Mouse (Mus musculus): ENCODE results near the gene Brip1. TPM values are rescaled to one million over a fixed set of nuclear protein-coding genes. Genes with fewer than 3 reads are reported as not detected.

Gene Brip1
- total and polyA plus RNA-seq, 2 experiments from 2014 or later = 0.31 to 2.0 TPM

GRCm38 (mm10) chr11:86022439-86022838 lies 178.6 kb downstream of the Brip1 start:
- Histone ChIP-seq H3K9me3 (replicated peaks; ENCODE audit: control insufficient read depth, low read length) (no peaks in the 10 kb centered on the region), H3K27me3 (ENCODE audit: control insufficient read depth, insufficient read depth, low read length) (no peaks in the 10 kb centered on the region), H3K4me1 (ENCODE audit: control insufficient read depth, insufficient read depth) (no peaks in the 10 kb centered on the region), H3K9ac (replicated peaks; ENCODE audit: low read depth, low read length) (no peak overlapping the region), H3K36me3 (replicated peaks; ENCODE audit: control insufficient read depth, insufficient read depth, low read length) (no peaks in the 10 kb centered on the region), H3K4me2 (ENCODE audit: low read depth, low read length) (no peak overlapping the region), H3K27ac (ENCODE audit: low read depth) (no peak overlapping the region), H3K4me3 (ENCODE audit: low read depth, low read length) (no peak overlapping the region)
- peak; percentile 69 for DNase-seq (ENCODE audit: low spot score)
- peak; percentile 67 for ATAC-seq (ENCODE audit: insufficient read depth, low read depth)
- 48% methylated on average over 4 of the region's 4 CpGs for WGBS
- TF ChIP-seq CTCF (IDR thresholded peaks at IDR 0.05; ENCODE audit: low read depth) = no peak
- no peak for TF ChIP-seq EP300 (IDR thresholded peaks at IDR 0.05; ENCODE audit: low read depth)

GRCm38 (mm10) chr11:86020033-86020432 lies 181.0 kb downstream of the Brip1 start:
- H3K27ac ChIP-seq (ENCODE audit: low read depth) = no peak overlapping the region
- no peaks in the 10 kb centered on the region for H3K36me3 ChIP-seq (replicated peaks; ENCODE audit: control insufficient read depth, insufficient read depth, low read length)
- DNase-seq (ENCODE audit: low spot score) = no peak
- TF ChIP-seq CTCF (IDR thresholded peaks at IDR 0.05; ENCODE audit: low read depth) = no peak
- TF ChIP-seq EP300 (IDR thresholded peaks at IDR 0.05; ENCODE audit: low read depth) = no peak
- no peak overlapping the region for H3K4me3 ChIP-seq (ENCODE audit: low read depth, low read length)
- no peaks in the 10 kb centered on the region for H3K4me1 ChIP-seq (ENCODE audit: control insufficient read depth, insufficient read depth)
- H3K27me3 ChIP-seq (ENCODE audit: control insufficient read depth, insufficient read depth, low read length) = no peaks in the 10 kb centered on the region
- no peak for ATAC-seq (ENCODE audit: insufficient read depth, low read depth)
- no peaks in the 10 kb centered on the region for H3K9me3 ChIP-seq (replicated peaks; ENCODE audit: control insufficient read depth, low read length)
- no peak overlapping the region for H3K9ac ChIP-seq (replicated peaks; ENCODE audit: low read depth, low read length)
- H3K4me2 ChIP-seq (ENCODE audit: low read depth, low read length) = no peak overlapping the region
- 54% methylated on average over 1 of the region's 1 CpGs for WGBS

- WGBS = 85% methylated on average over 11 of the region's 11 CpGs
- TF ChIP-seq CTCF (IDR thresholded peaks at IDR 0.05; ENCODE audit: low read depth) (no peak), EP300 (IDR thresholded peaks at IDR 0.05; ENCODE audit: low read depth) (no peak)
- ATAC-seq (ENCODE audit: insufficient read depth, low read depth) = no peak
- no peak overlapping the region for H3K9ac ChIP-seq (replicated peaks; ENCODE audit: low read depth, low read length)
- no peaks in the 10 kb centered on the region for H3K9me3 ChIP-seq (replicated peaks; ENCODE audit: control insufficient read depth, low read length)
- H3K27ac ChIP-seq (ENCODE audit: low read depth) = no peak overlapping the region
- H3K4me2 ChIP-seq (ENCODE audit: low read depth, low read length) = no peak overlapping the region
- H3K36me3 ChIP-seq (replicated peaks; ENCODE audit: control insufficient read depth, insufficient read depth, low read length) = no peaks in the 10 kb centered on the region
- H3K27me3 ChIP-seq (ENCODE audit: control insufficient read depth, insufficient read depth, low read length) = no peaks in the 10 kb centered on the region
- no peak for DNase-seq (ENCODE audit: low spot score)
- H3K4me3 ChIP-seq (ENCODE audit: low read depth, low read length) = no peak overlapping the region
- H3K4me1 ChIP-seq (ENCODE audit: control insufficient read depth, insufficient read depth) = no peaks in the 10 kb centered on the region
These were observed 184.8 kb downstream of the Brip1 start for GRCm38 (mm10) chr11:86016242-86016641.

- WGBS = 62% methylated on average over 2 of the region's 2 CpGs
- H3K27me3 ChIP-seq (ENCODE audit: control insufficient read depth, insufficient read depth, low read length) = no peaks in the 10 kb centered on the region
- no peak overlapping the region for H3K9ac ChIP-seq (replicated peaks; ENCODE audit: low read depth, low read length)
- DNase-seq (ENCODE audit: low spot score) (no peak), ATAC-seq (ENCODE audit: insufficient read depth, low read depth) (no peak)
- H3K4me2 ChIP-seq (ENCODE audit: low read depth, low read length) = no peak overlapping the region
- H3K27ac ChIP-seq (ENCODE audit: low read depth) = no peak overlapping the region
- no peaks in the 10 kb centered on the region for H3K9me3 ChIP-seq (replicated peaks; ENCODE audit: control insufficient read depth, low read length)
- no peak overlapping the region for H3K4me3 ChIP-seq (ENCODE audit: low read depth, low read length)
- no peaks in the 10 kb centered on the region for H3K36me3 ChIP-seq (replicated peaks; ENCODE audit: control insufficient read depth, insufficient read depth, low read length)
- no peak for TF ChIP-seq EP300 (IDR thresholded peaks at IDR 0.05; ENCODE audit: low read depth)
- no peak for TF ChIP-seq CTCF (IDR thresholded peaks at IDR 0.05; ENCODE audit: low read depth)
- no peaks in the 10 kb centered on the region for H3K4me1 ChIP-seq (ENCODE audit: control insufficient read depth, insufficient read depth)
These were observed 187.9 kb downstream of the Brip1 start for GRCm38 (mm10) chr11:86013087-86013486.

DNA sequence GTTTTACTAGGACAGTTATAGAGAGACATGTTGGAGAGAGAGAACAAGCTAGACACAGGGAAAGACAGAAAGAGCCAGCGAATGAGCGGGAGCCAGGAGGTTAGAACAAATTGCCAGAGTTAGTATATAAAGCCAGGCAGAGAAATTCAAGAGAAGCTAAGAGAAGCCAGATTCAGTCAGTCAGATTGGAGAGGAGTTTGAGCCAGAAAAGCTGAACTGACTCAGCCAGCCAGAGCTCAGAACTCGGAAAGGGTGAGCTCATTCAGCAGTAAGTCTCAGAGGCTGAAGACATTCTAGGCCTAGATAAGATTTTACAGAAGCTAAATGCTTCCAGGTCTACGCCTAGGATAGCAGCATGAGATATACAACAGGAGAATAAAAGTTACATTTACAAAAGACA lies 190.5 kb downstream of the Brip1 start:
- Histone ChIP-seq H3K27me3 (ENCODE audit: control insufficient read depth, insufficient read depth, low read length) (no peaks in the 10 kb centered on the region), H3K4me2 (ENCODE audit: low read depth, low read length) (no peak overlapping the region), H3K9me3 (replicated peaks; ENCODE audit: control insufficient read depth, low read length) (no peaks in the 10 kb centered on the region), H3K36me3 (replicated peaks; ENCODE audit: control insufficient read depth, insufficient read depth, low read length) (no peaks in the 10 kb centered on the region), H3K9ac (replicated peaks; ENCODE audit: low read depth, low read length) (no peak overlapping the region), H3K4me3 (ENCODE audit: low read depth, low read length) (no peak overlapping the region), H3K27ac (ENCODE audit: low read depth) (no peak overlapping the region), H3K4me1 (ENCODE audit: control insufficient read depth, insufficient read depth) (no peaks in the 10 kb centered on the region)
- TF ChIP-seq EP300 (IDR thresholded peaks at IDR 0.05; ENCODE audit: low read depth) (no peak), CTCF (IDR thresholded peaks at IDR 0.05; ENCODE audit: low read depth) (no peak)
- 69% methylated on average over 4 of the region's 4 CpGs for WGBS
- no peak for DNase-seq (ENCODE audit: low spot score)
- ATAC-seq (ENCODE audit: insufficient read depth, low read depth) = no peak

- ATAC-seq (ENCODE audit: insufficient read depth, low read depth) (no peak), DNase-seq (ENCODE audit: low spot score) (no peak)
- no peaks in the 10 kb centered on the region for H3K9me3 ChIP-seq (replicated peaks; ENCODE audit: control insufficient read depth, low read length)
- H3K36me3 ChIP-seq (replicated peaks; ENCODE audit: control insufficient read depth, insufficient read depth, low read length) = no peaks in the 10 kb centered on the region
- TF ChIP-seq EP300 (IDR thresholded peaks at IDR 0.05; ENCODE audit: low read depth) = no peak
- TF ChIP-seq CTCF (IDR thresholded peaks at IDR 0.05; ENCODE audit: low read depth) = no peak
- H3K4me1 ChIP-seq (ENCODE audit: control insufficient read depth, insufficient read depth) = no peaks in the 10 kb centered on the region
- no peaks in the 10 kb centered on the region for H3K27me3 ChIP-seq (ENCODE audit: control insufficient read depth, insufficient read depth, low read length)
- H3K4me2 ChIP-seq (ENCODE audit: low read depth, low read length) = no peak overlapping the region
- H3K27ac ChIP-seq (ENCODE audit: low read depth) = no peak overlapping the region
- 71% methylated on average over 10 of the region's 10 CpGs for WGBS
- no peak overlapping the region for H3K9ac ChIP-seq (replicated peaks; ENCODE audit: low read depth, low read length)
- H3K4me3 ChIP-seq (ENCODE audit: low read depth, low read length) = no peak overlapping the region
These were observed 192.6 kb downstream of the Brip1 start for GRCm38 (mm10) chr11:86008211-86008905.

Other genes with a start within 250 kb of the Brip1 start
- 6.3 and 11.8 TPM in 2 replicates for gene Ints2, start 56.4 kb upstream of the Brip1 start, total RNA-seq (2014; rRNA removed; ENCODE audit: low replicate concordance)
- gene Ints2, start 56.4 kb upstream of the Brip1 start, polyA plus RNA-seq (2015; fragmentation: Nextera tagmentation; extraction: Ambion mirVana) = 3.1 and 4.1 TPM in 2 replicates
- gene Med13, start 156.4 kb upstream of the Brip1 start, total RNA-seq (2014; rRNA removed; ENCODE audit: low replicate concordance) = 26.3 and 52.1 TPM in 2 replicates
- 3.7 and 3.8 TPM in 2 replicates for gene Med13, start 156.4 kb upstream of the Brip1 start, polyA plus RNA-seq (2015; fragmentation: Nextera tagmentation; extraction: Ambion mirVana)

Data from heart, postnatal 0 days (tissue).